Mouse (Mus musculus) hindlimb bud, embryonic 11.5 days (tissue): ENCODE measurements around the gene Ass1.
A peak's percentile ranks its signal among the peaks of the same experiment; 100 is the strongest.

Experiments
- DNase-seq: peaks from one replicate; pipeline ENCODE4 v3.0.0-alpha.2; 2012; ENCODE audit warnings: low read depth, low spot score; ENCODE audit errors: extremely low spot score

Gene Ass1

GRCm38 (mm10) chr2:31482914-31483575 is 13.0 kb downstream of the Ass1 start:
- peak; percentile 83 for DNase-seq

- peak; percentile 39 for DNase-seq
Measured at GRCm38 (mm10) chr2:31484187-31484586, 14.2 kb downstream of the Ass1 start.

DNA sequence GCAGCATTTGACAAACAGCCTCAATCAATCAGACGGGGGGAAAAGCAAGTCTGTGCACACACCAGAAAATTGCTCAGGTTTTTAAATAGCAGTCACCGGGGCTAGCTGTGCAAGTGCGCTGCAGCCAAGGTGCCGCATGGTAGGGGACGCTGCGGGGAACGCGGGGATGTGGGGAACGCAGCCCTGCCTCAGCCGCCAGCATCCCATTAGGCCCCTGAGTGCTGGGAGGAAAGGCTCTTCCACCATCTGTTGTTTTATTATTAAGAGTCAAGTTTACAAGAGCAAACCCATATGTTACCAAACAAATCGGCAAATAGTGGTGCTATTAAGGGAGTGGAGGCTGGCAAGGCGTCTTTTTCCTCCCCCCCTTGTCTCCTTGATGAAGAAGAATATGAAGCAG is 19.2 kb downstream of the Ass1 start:
- DNase-seq = no peak

GRCm38 (mm10) chr2:31490556-31490955 is 20.5 kb downstream of the Ass1 start:
- DNase-seq = no peak

DNA sequence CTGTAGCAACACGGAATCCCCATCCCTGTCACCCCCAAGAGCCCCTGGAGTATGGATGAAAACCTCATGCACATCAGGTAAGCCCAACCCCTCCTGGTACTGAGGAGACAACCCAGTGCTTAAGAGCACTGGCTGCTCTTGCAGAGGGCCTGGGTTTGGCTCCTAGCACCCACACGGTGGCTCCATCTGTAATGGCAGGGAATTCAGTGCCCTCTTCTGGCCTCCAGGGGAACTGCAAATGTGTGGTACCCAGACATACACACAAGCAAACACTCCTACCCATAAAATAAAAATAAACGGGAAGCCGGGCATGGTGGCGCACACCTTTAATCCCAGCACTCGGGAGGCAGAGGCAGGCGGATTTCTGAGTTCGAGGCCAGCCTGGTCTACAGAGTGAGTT is 22.3 kb downstream of the Ass1 start:
- DNase-seq = no peak

GRCm38 (mm10) chr2:31493243-31493642 is 23.2 kb downstream of the Ass1 start:
- no peak for DNase-seq

- DNase-seq = no peak
Measured at GRCm38 (mm10) chr2:31494315-31494714, 24.3 kb downstream of the Ass1 start.

DNA sequence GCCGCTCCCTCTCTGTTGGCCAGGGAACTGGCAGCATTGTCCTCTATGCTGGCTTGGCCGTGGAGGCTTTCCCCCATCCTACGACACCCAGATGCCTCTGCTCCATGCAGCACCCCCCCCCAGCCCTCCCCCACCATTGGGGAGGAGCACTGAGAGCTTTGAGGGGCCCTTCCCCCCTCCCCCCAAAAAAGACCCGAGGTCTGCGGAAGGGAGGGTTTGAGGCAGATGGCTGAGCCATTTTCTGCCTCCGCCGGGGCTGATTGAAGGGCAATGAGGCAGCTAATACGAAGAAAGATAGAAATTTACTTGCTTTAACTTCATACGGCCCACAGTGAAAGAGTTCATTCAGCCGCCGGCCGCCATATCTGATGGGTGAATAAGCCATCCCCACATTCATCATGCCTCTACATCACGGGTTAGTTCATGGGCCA is 25.1 kb downstream of the Ass1 start:
- DNase-seq = no peak

DNA sequence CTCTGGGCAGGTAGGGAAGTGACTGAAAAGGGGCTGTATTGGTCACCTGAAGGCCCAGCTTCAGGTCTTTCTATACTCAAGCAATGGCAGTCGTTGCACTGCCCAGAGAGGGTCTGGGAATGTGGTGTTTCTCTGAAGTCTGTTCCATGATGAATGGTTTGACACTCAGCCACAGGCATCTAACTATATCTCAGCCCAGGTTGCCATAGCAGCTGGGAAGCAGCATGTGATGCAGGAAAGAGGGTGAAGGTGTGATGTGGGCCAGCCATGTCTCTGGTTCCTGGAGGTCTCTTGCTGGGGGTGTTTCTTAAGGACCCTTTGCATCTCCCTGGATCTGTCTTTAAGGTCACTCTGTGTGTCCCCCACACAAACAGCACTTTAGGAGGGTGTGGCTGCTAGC is 26.1 kb downstream of the Ass1 start:
- no peak for DNase-seq

DNA sequence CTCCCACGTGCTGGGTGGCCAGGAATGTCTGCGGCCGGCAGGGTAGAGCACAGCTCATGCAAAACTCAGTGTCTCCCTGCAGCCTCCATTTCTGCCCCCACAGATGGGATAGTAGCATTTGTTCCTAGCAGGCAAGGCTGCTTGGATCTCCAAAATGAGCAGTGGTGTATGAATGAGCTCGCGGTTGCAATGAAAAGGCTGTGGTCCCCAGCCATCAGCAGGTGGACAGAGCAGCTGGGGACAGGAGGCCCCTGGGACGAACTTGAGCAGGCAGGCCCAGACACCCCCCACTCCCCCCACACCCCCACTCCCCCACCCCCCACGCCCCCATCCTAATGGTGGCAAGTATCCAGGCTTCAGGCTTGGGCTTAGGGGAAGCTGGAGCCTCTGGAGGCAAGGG is 27.1 kb downstream of the Ass1 start:
- DNase-seq = no peak

DNA sequence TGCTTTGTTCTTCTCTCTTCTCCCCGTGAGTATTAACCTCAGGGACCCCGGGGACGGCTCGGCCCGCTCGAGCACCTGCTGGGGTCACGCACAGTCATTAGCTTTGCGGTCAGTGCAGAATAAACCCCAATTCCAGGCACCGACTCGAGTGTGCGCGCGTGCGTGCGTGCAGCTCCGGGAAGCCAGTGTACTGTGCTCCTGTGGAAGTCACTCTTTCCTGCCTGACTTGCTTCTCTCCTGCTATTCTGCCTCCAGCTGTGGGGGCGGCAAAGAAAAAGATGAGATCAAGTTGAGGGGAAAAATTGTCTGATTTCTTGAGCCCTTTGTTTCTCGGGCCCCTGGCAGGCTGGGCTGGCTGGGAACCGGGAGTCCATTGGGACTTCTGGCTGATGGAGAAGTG is 27.6 kb downstream of the Ass1 start:
- DNase-seq = no peak

GRCm38 (mm10) chr2:31499327-31500291 is 29.6 kb downstream of the Ass1 start:
- no peak for DNase-seq

DNA sequence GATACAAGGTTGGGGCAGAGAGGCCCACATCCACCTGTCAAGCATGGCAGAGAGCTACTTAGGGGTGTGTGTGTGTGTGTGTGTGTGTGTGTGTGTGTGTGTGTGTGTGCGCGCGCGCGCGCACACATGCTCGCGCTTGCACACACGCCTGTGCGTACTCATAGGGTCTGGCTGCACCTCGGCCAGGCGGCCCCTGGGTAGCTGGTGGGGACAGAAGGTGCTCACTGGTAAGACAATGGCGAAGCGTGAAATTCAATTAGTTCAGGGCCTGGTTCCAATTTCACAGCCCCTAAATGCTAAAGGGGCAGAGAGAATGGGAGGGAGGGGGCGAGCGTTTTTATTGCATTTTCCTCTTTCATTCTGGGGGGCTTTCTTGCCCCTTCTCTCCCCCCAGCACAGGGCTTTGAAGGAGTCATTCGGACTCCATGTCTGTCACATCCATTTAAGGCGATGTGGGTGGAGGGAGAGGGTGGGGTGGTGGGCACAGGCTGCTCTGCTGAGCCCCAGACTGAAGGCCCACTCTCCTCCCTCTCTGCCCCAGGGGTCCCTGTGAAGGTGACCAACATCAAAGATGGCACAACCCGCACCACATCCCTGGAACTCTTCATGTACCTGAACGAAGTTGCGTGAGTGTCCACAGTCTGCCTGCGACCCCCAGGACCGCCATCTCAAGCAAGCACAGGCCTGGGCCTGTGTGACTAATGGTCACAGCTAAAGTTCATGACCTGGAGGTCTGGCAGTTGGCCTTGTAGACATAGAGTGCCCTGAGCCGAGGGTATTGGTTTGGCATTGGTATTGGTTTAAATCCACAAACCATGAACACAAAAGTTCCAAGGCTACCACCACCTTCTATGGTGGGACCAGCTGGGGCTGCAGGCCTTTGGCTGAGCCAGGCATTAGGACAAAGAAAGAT is 30.5 kb downstream of the Ass1 start:
- DNase-seq = no peak

DNA sequence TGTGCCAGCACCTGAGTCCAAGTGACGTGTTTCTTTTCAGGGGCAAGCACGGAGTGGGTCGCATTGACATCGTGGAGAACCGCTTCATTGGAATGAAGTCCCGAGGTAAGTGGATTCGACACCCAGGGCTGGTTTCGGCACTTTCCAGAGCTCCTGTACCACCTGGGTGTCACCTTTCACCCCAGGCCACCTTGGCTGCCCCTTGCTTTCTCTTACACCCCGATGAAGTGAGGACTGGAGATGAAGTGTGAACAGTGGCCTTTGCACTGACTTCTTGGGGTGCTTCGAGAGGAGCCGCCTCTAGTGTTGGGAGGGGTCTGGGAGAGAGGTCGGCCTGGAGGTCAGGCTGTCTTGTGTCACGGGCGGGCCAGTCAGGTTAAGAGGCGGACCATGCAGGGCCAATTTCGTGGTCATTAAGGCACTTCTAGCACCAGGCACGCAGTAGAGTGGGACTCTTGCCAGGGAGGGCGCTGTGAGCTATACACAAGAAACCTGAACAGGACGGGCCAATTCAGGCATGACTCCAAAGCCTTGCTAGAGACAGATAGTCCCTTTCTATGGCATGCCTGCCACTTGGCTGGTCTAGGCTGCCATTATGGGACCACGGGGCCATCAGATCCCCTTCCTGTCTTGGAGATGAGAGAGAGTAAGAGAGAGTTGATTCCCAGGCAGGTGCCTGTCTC is 31.6 kb downstream of the Ass1 start:
- DNase-seq = no peak

DNA sequence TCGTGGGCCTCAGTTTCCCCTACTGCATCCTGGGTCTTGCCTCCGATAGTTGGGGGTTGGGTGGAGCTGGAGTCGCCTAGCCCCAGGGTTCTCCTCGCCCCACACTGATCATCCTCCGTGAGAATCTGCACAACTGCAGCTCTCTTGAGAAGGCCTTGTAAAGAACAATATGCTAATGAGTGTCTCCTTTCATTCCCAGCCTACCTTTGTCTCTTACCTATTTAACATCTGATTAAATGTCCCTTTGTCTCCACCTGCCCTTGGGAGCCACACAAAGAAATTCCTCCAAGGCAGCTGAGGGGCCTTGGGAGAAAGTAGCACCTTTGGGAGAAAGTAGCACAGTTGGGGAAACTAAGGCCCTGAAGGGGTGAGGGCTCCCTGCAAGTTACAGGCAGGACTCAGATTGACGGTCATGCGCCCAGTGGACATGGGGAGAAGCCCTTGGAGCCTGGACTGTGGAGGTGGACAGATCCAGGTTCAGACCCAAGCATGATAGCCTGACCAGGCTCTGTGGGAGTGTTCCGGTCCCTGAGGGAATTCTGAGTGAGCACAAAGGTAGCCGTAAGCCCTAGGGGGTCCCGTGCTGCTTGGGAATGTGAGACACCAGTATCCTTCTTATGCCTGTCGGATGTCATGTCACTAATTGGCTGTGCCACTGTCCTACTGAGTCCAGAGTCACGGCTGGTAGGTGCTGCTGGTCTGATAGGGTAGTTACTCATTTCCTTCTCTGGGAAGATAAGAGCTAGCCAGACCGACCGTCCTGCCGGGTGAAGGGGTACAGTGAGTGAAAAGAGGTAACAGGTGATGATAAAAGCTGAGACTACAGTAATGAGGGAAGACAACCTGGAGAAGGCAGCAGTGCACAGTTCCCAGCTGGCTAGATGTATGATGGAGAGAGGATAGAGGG is 32.9 kb downstream of the Ass1 start:
- DNase-seq = no peak

DNA sequence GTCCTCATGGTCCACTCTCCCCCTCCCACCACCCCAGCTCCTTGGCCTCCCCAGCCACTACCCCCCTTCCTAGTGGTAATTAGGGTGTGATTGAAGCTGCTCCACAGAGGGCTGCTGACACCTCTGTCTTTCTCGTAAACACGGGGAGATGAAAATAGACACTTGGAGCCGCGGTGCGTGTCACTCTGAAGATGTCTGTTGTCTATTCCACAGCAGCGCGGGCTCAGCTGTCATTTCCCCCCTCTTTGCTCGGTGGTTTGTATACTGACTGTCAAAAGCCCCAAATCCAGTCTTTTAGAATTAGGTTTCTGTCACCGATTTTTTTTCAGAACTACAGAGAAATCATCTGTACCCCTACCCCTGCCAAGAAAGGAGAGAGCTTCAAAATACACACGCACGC is 35.5 kb downstream of the Ass1 start:
- no peak for DNase-seq

DNA sequence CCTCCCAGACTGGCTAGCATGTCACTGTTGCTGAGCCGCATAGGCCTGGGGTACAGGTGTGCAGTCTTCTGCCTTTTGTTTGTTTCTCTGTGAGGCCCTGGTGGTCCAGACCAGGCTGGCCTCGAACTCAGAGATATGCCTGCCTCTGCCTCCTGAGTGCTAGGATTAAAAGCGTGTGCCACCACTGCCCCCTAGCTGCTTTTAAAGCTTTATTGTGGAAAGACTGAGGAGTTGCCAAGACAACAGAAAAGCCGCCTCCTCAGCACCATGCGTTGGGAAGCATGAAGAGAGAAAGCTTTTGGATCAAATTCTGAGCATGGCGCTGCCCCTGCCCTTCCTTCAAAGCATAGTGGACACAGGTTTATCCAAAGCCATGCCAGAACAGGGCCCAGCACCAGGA is 38.8 kb downstream of the Ass1 start:
- no peak for DNase-seq

GRCm38 (mm10) chr2:31511316-31511715 is 41.3 kb downstream of the Ass1 start:
- no peak for DNase-seq

DNA sequence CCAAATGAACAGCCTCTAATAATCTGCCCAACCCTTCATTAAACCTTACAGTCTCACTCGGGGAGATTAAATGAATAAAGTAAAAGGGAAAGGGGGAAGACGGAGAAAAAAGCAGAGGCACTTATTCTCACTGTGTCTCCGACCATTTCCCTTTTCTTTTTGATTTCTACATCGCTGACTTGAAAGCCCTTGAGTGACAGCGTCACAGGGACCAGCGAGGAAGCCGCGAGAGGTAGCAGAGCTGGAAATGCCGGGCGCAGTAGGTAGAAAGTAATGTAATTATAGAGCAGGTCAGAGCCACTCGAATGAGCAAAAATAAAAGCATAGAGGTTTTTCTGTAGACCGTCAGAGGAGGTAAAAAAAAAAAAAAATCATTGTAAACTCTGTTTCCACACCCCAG is 46.5 kb downstream of the Ass1 start:
- no peak for DNase-seq
